8 mouse cellular contexts compared by ENCODE assay signal in the genomic region with DNA sequence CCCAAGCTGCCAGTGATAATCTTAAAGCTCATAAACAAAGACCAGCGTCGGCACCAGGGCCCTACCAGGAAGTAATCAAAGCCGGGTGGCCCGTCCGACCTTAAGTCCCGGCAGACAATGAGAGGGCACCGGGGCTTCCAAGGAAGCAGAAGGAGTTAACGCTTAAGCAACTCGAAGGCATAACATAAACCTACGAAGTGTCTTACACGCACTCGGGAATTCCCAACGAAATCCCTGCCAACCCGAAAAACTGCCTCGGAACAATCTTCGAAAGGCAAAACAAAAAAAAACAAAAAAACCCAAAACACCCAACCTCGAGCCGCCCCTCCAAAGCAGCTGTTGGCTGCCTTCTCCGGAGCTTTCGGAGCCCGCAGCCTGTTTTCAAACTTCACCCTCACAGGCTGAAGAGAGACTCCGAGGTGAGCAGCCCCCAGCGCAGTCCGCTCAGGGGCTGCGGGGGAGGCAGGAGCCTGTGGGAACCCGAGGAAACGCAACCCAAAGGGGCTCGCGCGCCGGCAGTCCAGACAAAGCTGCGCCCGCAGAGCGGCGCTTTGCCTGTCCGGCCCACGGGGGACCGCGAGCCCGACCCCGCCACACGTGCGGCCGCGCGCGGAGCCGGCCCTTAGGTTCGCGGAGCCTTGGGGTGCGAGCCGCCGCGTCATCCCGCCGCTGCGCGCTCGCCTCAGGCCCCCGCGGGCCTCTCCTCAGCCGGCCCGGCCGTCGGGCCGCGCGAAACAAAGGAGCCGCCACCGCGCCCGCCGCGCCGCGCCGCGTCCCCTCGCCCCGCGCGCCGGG. TPM values are rescaled to one million over a fixed set of nuclear protein-coding genes. Genes with fewer than 3 reads are reported as not detected.
DNase-seq lines count a peak whose midpoint lies in the region; ATAC-seq and TF ChIP-seq lines count a peak whose summit lies in the region.

No protein-coding gene starts in this region.

- TF ChIP-seq POLR2A in myocyte (IDR thresholded peaks at IDR 0.05; ENCODE audit: insufficient read length, low read depth), result no peak
- no peak for TF ChIP-seq POLR2A in testis, adult 2 months (IDR thresholded peaks at IDR 0.05; ENCODE audit: control insufficient read depth, low read depth, low read length)

- 0 out of 2 replicates have a peak, but pooled peaks have one; percentile 11 for ATAC-seq in limb, embryonic 13.5 days (ENCODE audit: low FRiP score, low read depth)

- peak; percentile 49 to 67 for DNase-seq in cerebellum, adult 18-20 months
- no peak for DNase-seq in cerebellum, adult 11 months
- peak; percentile 70 for DNase-seq in adrenal gland, postnatal 14 days
- DNase-seq in forebrain, embryonic 10.5 days (ENCODE audit: extremely low spot score, low spot score), result peak; percentile 58
- peak; percentile 50 for DNase-seq in heart, postnatal 4 days

- H3K4me2 ChIP-seq in limb, embryonic 13.5 days (replicated peaks), result peak overlapping the region; percentile 76
- peak overlapping the region; percentile 79 for H3K4me2 ChIP-seq in myocyte (ENCODE audit: low read depth)

- H3K79me2 ChIP-seq in myocyte (ENCODE audit: control insufficient read depth, insufficient read depth), result peaks cover 51% of the 10 kb centered on the region

- H3K9ac ChIP-seq in limb, embryonic 13.5 days, result peak overlapping the region; percentile 99

- no peak for TF ChIP-seq CTCF in testis, adult 2 months (IDR thresholded peaks at IDR 0.05; ENCODE audit: control insufficient read depth, insufficient read depth, insufficient replicate concordance, low read depth, low read length)

- H3K4me3 ChIP-seq in forebrain, embryonic 10.5 days, result peak overlapping the region; percentile 95
- peak overlapping the region; percentile 93 for H3K4me3 ChIP-seq in limb, embryonic 13.5 days
- peak overlapping the region; percentile 73 for H3K4me3 ChIP-seq in myocyte
- peak overlapping the region; percentile 99 for H3K4me3 ChIP-seq in testis, adult 2 months (ENCODE audit: control insufficient read depth, low read depth, low read length)

- no peaks in the 10 kb centered on the region for H3K9me3 ChIP-seq in forebrain, embryonic 10.5 days
- H3K9me3 ChIP-seq in limb, embryonic 13.5 days, result no peaks in the 10 kb centered on the region

- peaks cover 27% of the 10 kb centered on the region for H3K27me3 ChIP-seq in forebrain, embryonic 10.5 days (ENCODE audit: poor library complexity, severe bottlenecking)
- no peaks in the 10 kb centered on the region for H3K27me3 ChIP-seq in limb, embryonic 13.5 days
- no peaks in the 10 kb centered on the region for H3K27me3 ChIP-seq in myocyte (ENCODE audit: control insufficient read depth, insufficient read depth, insufficient read length)
- no peaks in the 10 kb centered on the region for H3K27me3 ChIP-seq in testis, adult 2 months (ENCODE audit: control insufficient read depth, insufficient read depth, low read length)

- H3K27ac ChIP-seq in forebrain, embryonic 10.5 days, result peak overlapping the region; percentile 99
- peak overlapping the region; percentile 93 for H3K27ac ChIP-seq in limb, embryonic 13.5 days
- peak overlapping the region; percentile 83 for H3K27ac ChIP-seq in testis, adult 2 months (ENCODE audit: control insufficient read depth, insufficient read depth, low read depth, low read length)

- H3K4me1 ChIP-seq in forebrain, embryonic 10.5 days, result peaks cover 70% of the 10 kb centered on the region
- peaks cover 69% of the 10 kb centered on the region for H3K4me1 ChIP-seq in limb, embryonic 13.5 days
- H3K4me1 ChIP-seq in testis, adult 2 months (ENCODE audit: control insufficient read depth, insufficient read depth, low read length), result peaks cover 6% of the 10 kb centered on the region; the same call in 1 of the 2 replicates

- WGBS in forebrain, embryonic 10.5 days, result under 1% methylated on average over 66 of the region's 83 CpGs
- under 1% methylated on average over 43 of the region's 83 CpGs for WGBS in limb, embryonic 13.5 days

- peak overlapping the region; percentile 95 for H3ac ChIP-seq in myocyte (ENCODE audit: control insufficient read depth, insufficient read length)

- H3K36me3 ChIP-seq in forebrain, embryonic 10.5 days (replicated peaks), result no peaks in the 10 kb centered on the region
- no peaks in the 10 kb centered on the region for H3K36me3 ChIP-seq in limb, embryonic 13.5 days
- H3K36me3 ChIP-seq in myocyte (ENCODE audit: control insufficient read depth, insufficient read depth), result no peaks in the 10 kb centered on the region
- no peaks in the 10 kb centered on the region for H3K36me3 ChIP-seq in testis, adult 2 months (ENCODE audit: control insufficient read depth, insufficient read depth, low read length)

TF ChIP-seq in myocyte, 11 proteins besides CTCF, POLR2A, EP300 and RAD21:
- TF ChIP-seq TCF3 (IDR thresholded peaks at IDR 0.05; ENCODE audit: insufficient read length, low read depth) (no peak), TCF12 (IDR thresholded peaks at IDR 0.05; ENCODE audit: insufficient read depth, poor library complexity, severe bottlenecking) (no peak), POLR2AphosphoS2 (IDR thresholded peaks at IDR 0.05; ENCODE audit: insufficient read length, low read depth) (no peak), MYOD1 (IDR thresholded peaks at IDR 0.05; ENCODE audit: control insufficient read depth in 1 of 3, insufficient read length in 2 of 3, low read depth in 2 of 3) (no peak), MAX (IDR thresholded peaks at IDR 0.05; ENCODE audit: low read depth) (no peak), CEBPB (IDR thresholded peaks at IDR 0.05; ENCODE audit: insufficient read depth, poor library complexity, severe bottlenecking) (no peak), E2F4 (IDR thresholded peaks at IDR 0.05; ENCODE audit: insufficient read depth) (no peak), SRF (IDR thresholded peaks at IDR 0.05; ENCODE audit: control insufficient read depth, insufficient read length, low read depth) (no peak), MYOG (IDR thresholded peaks at IDR 0.05; ENCODE audit: control insufficient read depth in 1 of 3, insufficient read depth in 1 of 3, insufficient read length in 2 of 3, low read depth in 2 of 3) (no peak)

RNA-seq across cellular contexts. Expression of a gene that starts 0.9 kb away (rescaled TPM):
- total RNA-seq in adrenal gland, postnatal 14 days (2021), result 40.6 and 46.3 TPM in 2 replicates
- polyA plus RNA-seq in forebrain, embryonic 10.5 days (2016; fragmentation: Nextera tagmentation; extraction: Ambion mirVana), result 95.1 and 101 TPM in 2 replicates
- 10 to 100 TPM; 45.8 to 48.5 TPM for total RNA-seq in heart, postnatal 4 days (2021)
- 78.4 and 81.8 TPM in 2 replicates for polyA plus RNA-seq in limb, embryonic 13.5 days (2015; fragmentation: Nextera tagmentation; extraction: Ambion mirVana)
- 20.4 TPM for polyA plus RNA-seq in myocyte (2012; fragmentation: generic; extraction: Trizol)
- polyA plus RNA-seq in testis, adult 2 months (2012; rRNA removed), result 8.1 and 10.7 TPM in 2 replicates
